Mouse (Mus musculus) layer of hippocampus, postnatal 10 days (tissue): ENCODE results near the gene Rab5b. TPM values are rescaled to one million over a fixed set of nuclear protein-coding genes. Genes with fewer than 3 reads are reported as not detected.

ENCODE experiments used
- DNase-seq, 2 experiments: peaks; one replicate each; pipeline ENCODE4 v3.0.0; 2021; ENCODE audit warnings: low spot score in 2 of 2
- total RNA-seq, 2 experiments: library from RNA; stranded (reverse); gene quantifications; 2 replicates each; pipeline ENCODE4 v1.2.3; 2021

The Rab5b gene
- total RNA-seq, 2 experiments from 2014 or later: 118 to 125 TPM

- DNase-seq: no peak
Observed at GRCm38 (mm10) chr10:128699611-128700010, 3.5 kb upstream of the Rab5b start.

GRCm38 (mm10) chr10:128699006-128699405 lies 2.9 kb upstream of the Rab5b start:
- no peak for DNase-seq

- no peak for DNase-seq
Observed at GRCm38 (mm10) chr10:128697072-128697725, 1.1 kb upstream of the Rab5b start.

GRCm38 (mm10) chr10:128695411-128695991 lies 563 bp downstream of the Rab5b start:
- DNase-seq: no peak

GRCm38 (mm10) chr10:128674469-128675008 lies 21.5 kb downstream of the Rab5b start:
- no peak for DNase-seq

- peak; percentile 72 to 86 for DNase-seq
Observed at GRCm38 (mm10) chr10:128673763-128674468, 22.1 kb downstream of the Rab5b start, which contains the start of gene Suox. Gene Suox, minus strand, starts transcription at chr10:128674073.

- DNase-seq: no peak
Observed at GRCm38 (mm10) chr10:128671148-128671547, 24.9 kb downstream of the Rab5b start.

GRCm38 (mm10) chr10:128668790-128669672 lies 27.0 kb downstream of the Rab5b start:
- peak; percentile 63 to 74 for DNase-seq

- no peak for DNase-seq
Observed at GRCm38 (mm10) chr10:128665806-128666205, 30.3 kb downstream of the Rab5b start.

- DNase-seq: no peak
Observed at GRCm38 (mm10) chr10:128665307-128665706, 30.8 kb downstream of the Rab5b start.

- DNase-seq: no peak
Observed at GRCm38 (mm10) chr10:128664808-128665207, 31.3 kb downstream of the Rab5b start.

GRCm38 (mm10) chr10:128663441-128664220 lies 32.4 kb downstream of the Rab5b start:
- no peak for DNase-seq

GRCm38 (mm10) chr10:128662465-128662864 lies 33.6 kb downstream of the Rab5b start:
- no peak for DNase-seq

GRCm38 (mm10) chr10:128659490-128659889 lies 36.6 kb downstream of the Rab5b start:
- DNase-seq: no peak

GRCm38 (mm10) chr10:128657844-128658243 lies 38.2 kb downstream of the Rab5b start:
- DNase-seq: no peak

GRCm38 (mm10) chr10:128656731-128657130 lies 39.3 kb downstream of the Rab5b start:
- no peak for DNase-seq

GRCm38 (mm10) chr10:128655254-128655653 lies 40.8 kb downstream of the Rab5b start:
- no peak for DNase-seq

GRCm38 (mm10) chr10:128653866-128654265 lies 42.2 kb downstream of the Rab5b start:
- no peak for DNase-seq

- peak; percentile 58 to 68 for DNase-seq
Observed at GRCm38 (mm10) chr10:128646139-128647089, 49.6 kb downstream of the Rab5b start.
